Mouse (Mus musculus) embryonic facial prominence, embryonic 12.5 days (tissue): ENCODE results near the gene Rgmb. TPM values are rescaled to one million over a fixed set of nuclear protein-coding genes. Genes with fewer than 3 reads are reported as not detected.

Experiments used
- ATAC-seq: fragments of 200-750 bp; cut with Nextera tagmentation; 2 replicates; pipeline ENCODE4 v1.8.0; 2017; ENCODE audit not compliant: insufficient number of reproducible peaks, insufficient read depth, low FRiP score, low TSS enrichment
- H3K27ac ChIP-seq: fragments of 300-500 bp; sonication (generic); 2 replicates; pipeline ENCODE4 v1.5.1; 2016; ENCODE audit warnings: mild to moderate bottlenecking
- H3K27me3 ChIP-seq: fragments of 300-500 bp; sonication (generic); 2 replicates; pipeline ENCODE4 v1.6.1; 2016; ENCODE audit warnings: mild to moderate bottlenecking, moderate library complexity
- H3K36me3 ChIP-seq: fragments of 300-500 bp; sonication (generic); 2 replicates; pipeline ENCODE4 v1.6.1; 2016; ENCODE audit warnings: mild to moderate bottlenecking
- H3K4me1 ChIP-seq: fragments of 300-500 bp; sonication (generic); 2 replicates; pipeline ENCODE4 v1.6.1; 2016
- H3K4me2 ChIP-seq: fragments of 300-500 bp; sonication (generic); replicated peaks from 2 replicates; pipeline ENCODE4 v1.6.1; 2016; ENCODE audit warnings: mild to moderate bottlenecking, moderate library complexity
- H3K4me3 ChIP-seq: fragments of 300-500 bp; sonication (generic); 2 replicates; pipeline ENCODE4 v1.5.1; 2016; ENCODE audit warnings: mild to moderate bottlenecking
- H3K9ac ChIP-seq: fragments of 300-500 bp; sonication (generic); 2 replicates; pipeline ENCODE4 v1.6.1; 2016; ENCODE audit warnings: mild to moderate bottlenecking, moderate library complexity
- H3K9me3 ChIP-seq: fragments of 300-500 bp; sonication (generic); 2 replicates; pipeline ENCODE4 v1.6.1; 2016; ENCODE audit warnings: mild to moderate bottlenecking, moderate library complexity
- WGBS: fragments of 180-500 bp; shearing (Covaris S2); methylation state at CpG from one replicate; pipeline ENCODE4 v1.1.7; 2016; 5-methylcytosine and 5-hydroxymethylcytosine counted together
- polyA plus RNA-seq: library from polyadenylated mRNA; unstranded; fragments of >200 nt; fragmentation: Nextera tagmentation; extraction: Ambion mirVana; gene quantifications from 2 replicates; pipeline ENCODE4 v1.2.1, GENCODE M21; 2016

The Rgmb gene
- polyA plus RNA-seq, 1 experiment from 2014 or later = 33.5 TPM

DNA sequence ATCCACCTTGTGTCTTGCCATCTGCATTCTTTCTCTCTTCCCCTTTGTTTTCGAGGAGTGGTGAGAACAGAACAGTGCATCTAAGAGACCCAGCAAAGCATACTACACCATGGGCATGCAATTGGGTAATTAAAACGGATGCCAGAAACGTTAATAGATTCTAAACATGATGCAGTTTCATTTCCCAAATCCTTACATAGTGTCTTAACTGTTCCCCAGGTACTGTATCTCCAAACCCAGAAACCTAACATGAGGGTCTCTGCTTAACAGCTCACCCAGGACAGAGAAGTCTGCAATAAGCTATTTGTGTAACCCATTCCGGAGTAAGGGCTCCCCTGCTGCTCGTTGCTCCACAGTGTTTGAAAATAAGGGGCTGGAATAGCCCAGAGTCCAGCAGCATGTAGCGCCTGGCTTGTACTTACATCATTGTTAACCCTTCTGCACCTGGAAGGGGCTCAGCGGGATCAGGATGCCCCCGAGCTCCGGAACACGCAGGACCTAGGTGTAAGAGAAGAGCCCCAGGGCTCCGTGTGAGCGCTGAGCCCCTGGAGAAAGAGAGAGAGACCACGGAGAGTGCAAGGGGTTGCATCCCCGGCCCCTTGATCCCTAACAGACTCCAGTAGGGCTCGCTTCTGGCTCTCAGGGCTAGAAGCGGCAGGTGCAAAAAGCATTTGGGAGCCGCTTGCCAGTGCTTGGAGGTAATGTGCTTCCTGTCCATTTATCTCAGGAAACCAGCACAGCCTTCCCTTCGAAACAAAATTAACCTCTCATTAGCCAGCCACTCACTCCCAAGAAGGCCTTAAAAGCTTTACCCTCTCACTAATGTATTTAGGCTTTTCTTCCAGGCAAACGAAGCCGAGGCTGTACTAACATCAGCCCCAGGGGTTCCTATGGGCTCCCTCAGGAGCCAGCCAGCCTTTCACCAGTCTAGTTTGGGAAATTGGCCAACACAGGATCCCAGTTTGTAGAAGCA is 1.4 kb downstream of the Rgmb start:
- peak overlapping the region; percentile 53 for H3K4me3 ChIP-seq
- peaks cover 17% of the 10 kb centered on the region for H3K4me1 ChIP-seq
- 0% methylated on average over 20 of the region's 20 CpGs for WGBS
- peak overlapping the region; percentile 84 for H3K27ac ChIP-seq
- H3K4me2 ChIP-seq = peak overlapping the region; percentile 82
- H3K9ac ChIP-seq = peak overlapping the region; percentile 74; the same call in 1 of the 2 replicates
- H3K36me3 ChIP-seq = no peaks in the 10 kb centered on the region
- H3K27me3 ChIP-seq = no peaks in the 10 kb centered on the region
- ATAC-seq = no peak
- no peaks in the 10 kb centered on the region for H3K9me3 ChIP-seq

DNA sequence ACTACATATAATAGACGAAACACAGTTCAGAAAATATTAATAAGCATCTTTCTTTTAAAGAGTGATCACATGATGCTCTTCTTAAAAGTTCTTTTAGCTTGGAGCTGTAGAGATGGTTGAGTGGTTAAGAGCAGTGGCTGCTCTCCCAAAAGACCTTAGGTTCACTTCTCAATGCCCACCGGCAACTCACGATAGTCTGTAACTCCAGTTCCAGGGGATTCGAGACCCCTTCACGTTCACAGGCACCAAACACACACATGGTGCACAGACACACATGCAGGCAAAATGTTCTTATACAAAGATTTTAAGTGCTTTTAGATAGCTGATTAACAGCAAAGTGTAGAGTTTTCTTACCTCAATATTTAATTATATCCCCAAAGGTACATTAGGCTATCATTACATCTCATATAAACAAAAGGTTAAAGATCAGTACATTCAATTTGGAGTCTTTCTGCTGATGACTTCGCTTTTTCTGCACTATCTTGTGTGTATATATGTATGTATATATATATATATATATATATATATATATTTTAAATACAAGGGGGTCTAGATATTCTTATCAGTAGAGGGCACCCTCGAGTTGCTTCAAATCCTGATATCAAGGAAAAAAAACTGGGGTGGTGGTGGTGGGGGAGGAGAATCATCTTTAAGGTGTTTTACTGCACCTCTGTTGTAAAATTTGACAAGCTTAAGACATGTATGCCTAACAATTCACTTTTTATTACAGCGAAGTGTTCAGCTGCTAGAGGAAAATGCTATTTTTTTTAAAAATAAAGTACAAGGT is 2.5 kb downstream of the Rgmb start:
- no peak for ATAC-seq
- H3K9ac ChIP-seq = no peak overlapping the region
- WGBS = 52% methylated on average over 8 of the region's 8 CpGs

DNA sequence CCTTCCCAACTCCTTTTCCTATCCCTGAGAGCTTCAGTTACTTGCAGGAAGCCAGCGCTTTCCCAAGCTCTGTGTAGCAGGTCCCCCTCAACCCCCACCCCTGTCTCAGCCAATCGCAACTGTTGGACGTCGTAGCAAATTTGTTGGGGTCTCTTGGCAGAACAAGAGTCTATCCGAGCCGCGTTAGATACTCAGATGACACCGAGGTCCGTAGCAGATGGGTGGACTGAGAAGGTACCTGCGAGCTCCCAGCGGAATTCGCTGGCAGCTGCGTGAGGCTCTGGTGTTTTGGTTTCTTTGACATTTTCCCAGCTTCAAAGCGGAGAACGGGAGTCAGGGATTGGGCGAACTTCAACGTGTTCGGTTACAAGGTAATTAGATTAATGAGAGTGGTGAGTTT is 3.9 kb downstream of the Rgmb start:
- Histone ChIP-seq H3K4me1 (peaks cover 32% of the 10 kb centered on the region), H3K4me2 (peak overlapping the region; percentile 65), H3K4me3 (peak overlapping the region; percentile 82), H3K9me3 (no peaks in the 10 kb centered on the region), H3K36me3 (no peaks in the 10 kb centered on the region), H3K9ac (peak overlapping the region; percentile 11), H3K27me3 (no peaks in the 10 kb centered on the region), H3K27ac (peak overlapping the region; percentile 78)
- ATAC-seq = no peak
- WGBS = under 1% methylated on average over 18 of the region's 18 CpGs

More for the DNA sequence above, 2.5 kb downstream of the Rgmb start:
- Histone ChIP-seq H3K36me3 (no peaks in the 10 kb centered on the region), H3K27ac (no peak overlapping the region), H3K4me2 (peak overlapping the region; percentile 82), H3K4me1 (peaks cover 28% of the 10 kb centered on the region), H3K27me3 (no peaks in the 10 kb centered on the region), H3K4me3 (0 out of 2 replicates have a peak overlapping the region, but pooled peaks have one; percentile 53), H3K9me3 (no peaks in the 10 kb centered on the region)

DNA sequence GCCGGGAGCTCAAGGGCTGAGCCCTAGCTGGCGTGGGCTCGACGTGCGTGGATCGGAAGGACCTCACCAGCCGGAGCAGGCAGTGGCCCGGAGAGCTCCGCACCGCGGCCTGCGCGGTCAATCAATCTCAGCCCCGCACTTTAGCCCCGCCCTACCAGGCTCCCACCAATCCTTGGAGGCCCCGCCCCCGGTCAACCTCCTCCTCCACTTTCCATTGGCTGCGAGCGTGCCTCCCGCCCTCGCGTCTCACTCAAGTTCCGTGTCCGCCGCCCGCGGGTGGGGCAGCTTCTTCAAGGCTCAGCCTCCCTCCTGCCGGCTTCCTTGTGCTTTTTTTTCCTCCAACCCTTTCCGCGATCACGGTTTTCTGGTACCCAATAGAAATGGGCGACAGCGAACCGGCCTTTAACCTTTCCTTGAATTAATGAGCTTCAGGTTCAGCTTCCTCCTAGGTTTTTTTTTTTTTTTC is 4.4 kb downstream of the Rgmb start:
- WGBS = under 1% methylated on average over 32 of the region's 34 CpGs
- Histone ChIP-seq H3K9ac (peak overlapping the region; percentile 83), H3K4me3 (peak overlapping the region; percentile 82), H3K4me2 (peak overlapping the region; percentile 65), H3K27ac (peak overlapping the region; percentile 96), H3K27me3 (no peaks in the 10 kb centered on the region), H3K9me3 (no peaks in the 10 kb centered on the region), H3K36me3 (no peaks in the 10 kb centered on the region), H3K4me1 (peaks cover 32% of the 10 kb centered on the region)
- peak; percentile 90 for ATAC-seq

DNA sequence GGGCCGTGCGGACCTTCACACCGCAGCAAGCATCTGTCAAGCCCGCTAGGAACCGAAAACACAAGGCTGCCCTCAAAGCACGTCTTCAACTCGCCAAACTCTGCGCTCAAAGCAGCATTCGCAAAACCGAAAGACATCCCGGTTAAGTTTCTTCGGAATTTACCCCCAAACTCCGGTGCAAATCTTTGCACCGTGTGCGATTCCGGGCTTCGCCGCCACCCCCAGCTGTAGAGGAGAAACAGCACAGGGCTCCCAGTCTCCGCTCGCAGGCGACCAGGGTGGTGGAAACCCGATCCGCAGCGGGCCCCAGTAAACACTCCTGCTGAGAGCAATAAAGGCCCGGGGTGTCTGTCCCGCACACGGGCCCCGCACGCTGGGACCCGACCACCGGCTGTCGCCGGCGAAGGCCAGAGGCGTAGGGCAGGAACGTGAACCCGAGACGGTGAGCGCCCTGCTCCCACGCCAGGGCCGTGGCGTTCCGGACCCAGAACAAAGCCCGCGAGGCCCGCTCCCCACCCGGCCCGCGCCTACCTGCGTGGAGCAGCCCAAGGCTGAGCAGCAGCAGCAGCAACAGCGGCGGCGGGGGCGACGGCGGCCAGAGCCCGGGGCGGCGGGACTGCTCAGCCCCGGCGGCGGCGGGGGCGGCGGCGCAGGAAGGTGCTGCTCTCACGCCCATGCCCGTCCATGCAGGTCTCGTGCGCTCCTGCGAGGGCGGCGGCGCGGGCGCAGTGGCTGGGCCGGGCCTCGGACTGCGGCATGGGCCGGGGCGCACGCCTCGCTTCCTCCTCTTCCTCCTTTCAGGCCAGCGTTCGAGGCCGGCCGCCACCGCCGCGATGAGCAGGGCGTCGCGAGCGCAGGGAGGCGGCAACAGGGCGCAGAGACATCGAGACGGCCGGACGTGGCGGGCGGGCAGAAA is 5.1 kb downstream of the Rgmb start:
- Histone ChIP-seq H3K4me2 (peak overlapping the region; percentile 65), H3K36me3 (peaks cover 2% of the 10 kb centered on the region; the same call in 1 of the 2 replicates), H3K27me3 (no peaks in the 10 kb centered on the region), H3K9me3 (no peaks in the 10 kb centered on the region), H3K4me1 (peaks cover 35% of the 10 kb centered on the region), H3K9ac (peak overlapping the region; percentile 83), H3K27ac (peak overlapping the region; percentile 96), H3K4me3 (peak overlapping the region; percentile 82)
- peak; percentile 61 for ATAC-seq
- under 1% methylated on average over 101 of the region's 102 CpGs for WGBS

DNA sequence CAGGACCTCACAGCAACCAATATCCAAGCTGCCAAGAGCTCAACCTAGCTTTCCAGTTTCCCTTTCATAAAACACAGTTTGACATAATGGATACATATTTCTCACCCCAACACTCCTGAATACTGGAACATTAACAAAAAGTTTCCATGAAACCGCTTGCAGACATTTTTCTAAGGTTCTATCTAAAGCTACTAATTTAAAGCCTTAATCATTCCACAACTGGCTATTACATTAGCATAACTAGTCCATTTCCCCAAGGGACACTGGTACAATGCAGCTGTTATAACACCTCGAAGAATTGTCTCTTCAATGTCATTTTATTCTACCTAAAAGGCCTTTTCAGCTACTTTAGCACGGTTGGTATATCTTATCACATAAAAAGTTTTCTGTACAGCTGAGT is 6.0 kb downstream of the Rgmb start:
- Histone ChIP-seq H3K9ac (peak overlapping the region; percentile 83), H3K4me2 (peak overlapping the region; percentile 65), H3K27ac (peak overlapping the region; percentile 36; the same call in 1 of the 2 replicates), H3K9me3 (no peaks in the 10 kb centered on the region), H3K4me3 (peak overlapping the region; percentile 82), H3K4me1 (peaks cover 41% of the 10 kb centered on the region), H3K36me3 (peaks cover 6% of the 10 kb centered on the region; the same call in 1 of the 2 replicates), H3K27me3 (no peaks in the 10 kb centered on the region)
- WGBS = 14% methylated on average over 3 of the region's 3 CpGs
- ATAC-seq = no peak

DNA sequence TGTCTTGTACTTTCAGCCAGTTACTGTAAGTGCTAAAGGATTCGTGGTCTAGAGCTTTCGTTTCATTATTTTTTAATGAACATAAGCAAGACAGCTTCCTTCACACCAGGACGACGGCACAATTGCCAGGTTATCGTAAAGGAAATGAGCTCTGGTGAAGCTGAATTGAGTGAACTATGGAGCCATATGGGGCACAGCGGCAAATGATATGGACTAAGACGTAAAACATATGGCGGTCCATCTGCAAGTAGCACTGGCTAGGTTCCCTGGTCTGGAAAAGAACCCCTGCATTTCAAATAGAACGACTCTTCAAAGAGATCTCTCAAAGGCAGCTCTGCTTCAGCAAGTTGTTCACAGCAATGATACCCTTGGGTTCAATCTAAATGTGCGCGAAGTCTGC is 6.5 kb downstream of the Rgmb start:
- peak overlapping the region; percentile 36; the same call in 1 of the 2 replicates for H3K27ac ChIP-seq
- H3K9ac ChIP-seq = peak overlapping the region; percentile 83
- H3K36me3 ChIP-seq = peaks cover 6% of the 10 kb centered on the region; the same call in 1 of the 2 replicates
- H3K9me3 ChIP-seq = no peaks in the 10 kb centered on the region
- peaks cover 44% of the 10 kb centered on the region for H3K4me1 ChIP-seq
- no peaks in the 10 kb centered on the region for H3K27me3 ChIP-seq
- WGBS = 36% methylated on average over 11 of the region's 11 CpGs
- peak overlapping the region; percentile 82 for H3K4me3 ChIP-seq
- no peak for ATAC-seq
- peak overlapping the region; percentile 65 for H3K4me2 ChIP-seq

DNA sequence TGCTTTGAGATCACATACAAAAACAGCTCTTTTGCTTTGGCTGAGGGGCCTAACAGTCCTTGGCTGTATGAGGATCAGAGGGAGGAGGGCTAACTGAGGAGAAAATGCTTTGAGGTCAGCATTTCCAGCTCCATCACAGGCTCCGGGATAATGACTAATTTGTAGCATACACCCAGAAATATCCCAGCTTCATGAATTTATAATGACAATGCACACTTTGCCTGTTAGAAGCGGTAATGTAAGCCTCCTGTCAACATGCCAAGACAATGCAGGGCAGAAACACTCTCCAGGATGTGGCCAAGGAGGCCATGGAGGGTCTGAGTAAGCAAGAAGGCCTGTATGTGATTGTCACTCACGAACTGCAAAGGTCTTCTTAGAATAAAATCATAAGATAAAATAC is 7.0 kb downstream of the Rgmb start:
- H3K4me2 ChIP-seq = peak overlapping the region; percentile 65
- H3K27ac ChIP-seq = no peak overlapping the region
- H3K4me1 ChIP-seq = peaks cover 46% of the 10 kb centered on the region
- H3K9ac ChIP-seq = peak overlapping the region; percentile 83; the same call in 1 of the 2 replicates
- H3K9me3 ChIP-seq = no peaks in the 10 kb centered on the region
- ATAC-seq = no peak
- no peaks in the 10 kb centered on the region for H3K27me3 ChIP-seq
- peaks cover 6% of the 10 kb centered on the region; the same call in 1 of the 2 replicates for H3K36me3 ChIP-seq
- H3K4me3 ChIP-seq = peak overlapping the region; percentile 82
- WGBS = 36% methylated on average over 3 of the region's 3 CpGs

DNA sequence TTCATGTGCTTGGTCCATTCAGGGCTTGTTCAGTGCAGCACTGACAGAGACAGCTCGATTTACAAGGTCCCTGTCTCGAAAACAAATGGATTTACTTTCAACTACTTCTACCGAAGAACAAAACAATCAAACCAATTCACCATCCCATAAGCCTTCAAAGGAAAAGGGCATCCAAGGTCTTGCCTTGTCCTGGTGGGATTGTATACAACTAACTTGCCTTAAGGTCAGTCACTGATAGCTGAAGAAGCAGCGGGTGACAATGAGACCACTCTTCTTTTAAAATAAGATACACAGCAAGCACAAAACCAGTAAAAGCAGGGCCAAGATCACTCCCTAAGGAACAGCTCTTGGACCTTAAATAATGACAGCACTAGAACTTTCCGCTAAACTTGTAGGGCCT is 7.6 kb downstream of the Rgmb start:
- no peaks in the 10 kb centered on the region for H3K27me3 ChIP-seq
- H3K4me1 ChIP-seq = peaks cover 46% of the 10 kb centered on the region
- H3K27ac ChIP-seq = no peak overlapping the region
- peak overlapping the region; percentile 82 for H3K4me3 ChIP-seq
- WGBS = 39% methylated on average over 5 of the region's 5 CpGs
- ATAC-seq = no peak
- peaks cover 6% of the 10 kb centered on the region; the same call in 1 of the 2 replicates for H3K36me3 ChIP-seq
- H3K9me3 ChIP-seq = no peaks in the 10 kb centered on the region
- H3K9ac ChIP-seq = 0 out of 2 replicates have a peak overlapping the region, but pooled peaks have one; percentile 38
- peak overlapping the region; percentile 65 for H3K4me2 ChIP-seq

DNA sequence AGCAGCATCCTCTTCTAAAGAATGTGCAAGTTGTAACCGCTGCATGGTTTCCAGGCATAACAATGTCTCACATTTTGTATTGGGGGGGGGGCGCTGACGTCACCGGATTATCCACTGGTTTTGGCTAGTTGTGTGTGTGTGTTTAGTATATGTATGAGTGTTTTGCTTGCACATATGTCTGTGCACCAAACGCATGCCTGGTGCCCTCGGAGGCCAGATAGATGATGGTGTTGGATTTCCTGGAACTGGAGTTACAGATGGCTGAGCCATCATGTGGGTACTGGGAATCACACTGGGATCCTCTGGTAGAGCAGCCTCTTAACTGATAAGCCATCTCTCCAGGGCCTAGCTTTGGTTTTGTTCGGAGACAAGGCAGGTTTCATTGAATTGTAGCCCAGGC is 8.5 kb downstream of the Rgmb start:
- WGBS = 82% methylated on average over 7 of the region's 7 CpGs
- Histone ChIP-seq H3K4me1 (peaks cover 43% of the 10 kb centered on the region), H3K9me3 (no peaks in the 10 kb centered on the region), H3K27me3 (no peaks in the 10 kb centered on the region), H3K36me3 (peaks cover 6% of the 10 kb centered on the region; the same call in 1 of the 2 replicates), H3K9ac (no peak overlapping the region), H3K4me3 (no peak overlapping the region), H3K27ac (no peak overlapping the region), H3K4me2 (0 out of 2 replicates have a peak overlapping the region, but pooled peaks have one; percentile 11)
- ATAC-seq = no peak
